Mouse (Mus musculus): ENCODE data around the gene Gcm1.
"Not testable (repeated sequence)": the region's sequence is repeated elsewhere in the genome, so short reads cannot be mapped to it uniquely, and the experiment has no call there.

Gcm1 gene

DNA sequence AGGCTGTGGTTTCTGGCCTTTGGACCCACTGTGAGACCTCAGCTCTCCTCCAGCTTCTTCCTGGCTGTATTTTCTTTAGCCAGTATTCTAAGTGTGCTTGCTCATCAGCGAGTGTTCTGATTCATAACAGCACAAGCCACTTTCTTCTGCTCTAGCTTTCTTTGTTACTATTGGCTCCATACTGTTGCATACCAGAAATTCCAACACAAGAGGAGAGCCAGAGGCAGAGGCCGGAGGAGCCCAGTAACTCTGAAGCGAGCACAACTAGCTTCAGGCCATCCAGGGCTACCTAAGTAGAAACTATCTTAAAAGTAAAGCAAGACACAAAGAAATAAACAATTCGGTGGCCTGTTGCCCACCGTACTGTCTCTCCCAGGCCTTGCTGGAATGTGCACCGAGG is 6.6 kb upstream of the Gcm1 start:
- no peak for DNase-seq (ENCODE audit: low read depth in 2 of 2, low spot score in 2 of 2)

GRCm38 (mm10) chr9:78046755-78047154 is 5.0 kb upstream of the Gcm1 start:
- DNase-seq (ENCODE audit: low read depth in 2 of 2, low spot score in 2 of 2): peak in 1 of 2 experiments; percentile 12

DNA sequence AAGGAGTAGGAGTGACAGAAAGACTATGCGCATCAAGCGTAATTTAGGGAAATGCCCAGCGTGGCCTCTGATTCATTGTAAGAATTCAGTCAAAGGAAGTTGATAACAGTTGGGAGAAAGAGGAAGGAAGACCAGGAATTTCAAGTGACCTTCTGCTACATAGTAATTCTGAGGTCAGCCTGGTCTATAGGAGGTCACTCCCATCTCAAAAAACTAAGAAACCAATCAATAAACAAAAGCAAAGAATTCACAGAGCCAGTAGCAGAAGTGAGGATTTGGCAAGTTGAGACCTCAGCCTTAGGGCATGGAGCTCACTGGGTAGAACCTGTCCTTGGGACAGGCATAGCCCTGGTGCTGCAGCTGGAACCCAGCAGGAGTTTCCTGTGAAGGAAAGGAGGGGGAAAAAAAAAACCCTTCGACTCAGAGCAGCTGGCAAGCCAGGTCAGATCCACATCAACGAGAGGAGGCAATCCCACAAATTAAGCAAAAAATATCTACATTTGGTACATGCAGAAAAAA is 1.2 kb upstream of the Gcm1 start:
- no peak for DNase-seq (ENCODE audit: low read depth in 2 of 2, low spot score in 2 of 2)

DNA sequence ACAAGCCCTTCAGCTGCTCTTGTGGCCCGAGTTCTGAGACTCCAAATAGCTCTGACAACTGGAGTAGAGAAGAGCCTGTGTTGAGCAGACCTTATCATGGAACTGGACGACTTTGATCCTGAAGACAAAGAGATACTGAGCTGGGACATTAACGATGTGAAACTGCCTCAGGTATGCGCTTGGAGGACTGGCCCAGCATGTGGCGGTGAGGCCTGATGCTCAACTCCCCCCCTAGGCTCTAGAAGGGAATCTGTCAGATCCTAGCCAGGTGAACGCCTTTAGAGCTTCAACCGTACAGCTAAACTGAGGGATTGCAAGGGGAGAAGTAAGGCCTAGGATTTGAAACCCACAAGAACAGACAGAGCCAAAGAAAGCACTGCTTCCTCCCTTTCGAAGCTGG is 2.1 kb downstream of the Gcm1 start:
- no peak for DNase-seq (ENCODE audit: low read depth in 2 of 2, low spot score in 2 of 2)

- DNase-seq (ENCODE audit: low read depth in 2 of 2, low spot score in 2 of 2): no peak
These were observed 2.6 kb downstream of the Gcm1 start for GRCm38 (mm10) chr9:78054298-78054697.

DNA sequence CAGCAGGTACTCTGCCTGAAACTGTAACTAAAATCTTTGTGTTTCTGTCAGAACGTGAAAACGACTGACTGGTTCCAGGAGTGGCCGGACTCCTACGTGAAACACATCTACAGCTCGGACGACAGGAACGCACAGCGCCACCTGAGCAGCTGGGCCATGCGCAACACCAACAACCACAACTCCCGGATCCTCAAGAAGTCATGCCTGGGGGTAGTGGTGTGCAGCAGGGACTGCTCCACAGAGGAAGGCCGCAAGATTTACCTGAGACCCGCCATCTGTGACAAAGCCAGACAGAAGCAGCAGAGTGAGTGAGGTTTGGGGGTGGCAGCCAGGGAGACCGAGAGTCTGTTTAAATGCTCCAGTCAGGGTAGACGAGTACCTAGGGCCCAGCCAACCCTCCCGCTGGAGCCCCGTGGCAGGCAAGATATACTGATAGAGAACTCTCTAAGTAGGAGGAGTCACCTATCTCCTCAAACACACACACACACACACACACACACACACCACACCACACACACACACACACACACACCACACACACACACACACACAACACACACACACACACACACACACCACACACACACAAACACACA is 7.9 kb downstream of the Gcm1 start:
- no peak for DNase-seq (ENCODE audit: low read depth in 2 of 2, low spot score in 2 of 2)

DNA sequence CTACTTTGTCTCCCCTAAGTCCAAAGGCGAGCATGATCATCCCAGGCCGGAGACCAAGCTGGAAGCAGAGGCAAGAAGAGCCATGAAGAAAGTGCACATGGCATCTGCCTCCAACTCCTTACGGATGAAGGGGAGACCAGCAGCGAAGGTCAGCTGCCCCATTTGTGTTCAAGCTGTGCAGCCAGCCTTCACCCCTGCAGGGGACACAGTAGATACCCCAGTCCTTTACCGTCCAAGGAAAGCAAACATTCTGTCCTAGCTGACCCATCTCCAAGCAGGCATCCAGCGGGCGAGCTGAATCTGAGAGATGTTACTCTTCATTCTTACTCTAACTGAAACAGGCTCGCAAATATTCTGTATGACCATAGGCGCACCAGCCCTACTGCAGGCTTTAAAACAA is 10.7 kb downstream of the Gcm1 start:
- no peak for DNase-seq (ENCODE audit: low read depth in 2 of 2, low spot score in 2 of 2)

- no peak for DNase-seq (ENCODE audit: low read depth in 2 of 2, low spot score in 2 of 2)
These were observed 12.4 kb downstream of the Gcm1 start for GRCm38 (mm10) chr9:78064121-78064520.

DNA sequence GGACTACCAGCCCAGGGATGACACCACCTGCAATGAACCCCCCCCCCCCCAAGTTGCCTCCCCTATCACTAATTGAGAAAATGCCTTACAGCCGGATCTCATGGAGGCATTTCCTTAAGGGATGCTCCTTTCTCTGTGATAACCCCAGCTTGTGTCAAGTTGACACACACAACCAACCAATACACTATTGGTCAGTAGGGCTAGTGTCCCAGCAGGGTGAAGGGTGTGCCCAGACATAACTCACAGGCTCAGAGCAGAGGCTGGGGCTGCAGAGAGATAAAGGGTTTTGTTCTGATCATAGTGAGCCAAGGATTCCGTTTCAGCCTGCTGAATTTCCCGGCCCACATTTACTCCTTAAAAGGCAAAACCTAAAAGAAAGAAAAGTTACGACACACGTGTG is 18.8 kb downstream of the Gcm1 start:
- no peak for DNase-seq (ENCODE audit: low read depth in 2 of 2, low spot score in 2 of 2)

DNA sequence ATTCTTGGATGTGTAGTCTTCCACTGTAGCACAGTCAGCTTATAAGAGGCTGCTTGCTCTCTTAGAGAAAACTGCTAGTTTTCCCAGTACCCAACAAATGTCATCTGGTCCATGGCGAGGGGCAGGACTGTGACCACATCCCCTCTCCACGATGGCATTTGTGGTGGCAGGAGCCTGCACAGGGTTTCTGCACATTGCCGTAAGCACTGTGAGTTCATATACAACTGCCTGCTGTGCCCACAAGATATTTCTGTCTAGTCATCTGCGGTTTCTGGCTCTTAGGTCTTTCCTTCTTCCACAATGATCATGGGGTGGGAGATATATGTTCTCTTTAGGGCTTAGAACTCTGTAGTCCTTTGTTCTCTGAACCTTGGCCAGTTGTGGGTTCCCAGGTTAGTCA is 19.9 kb downstream of the Gcm1 start:
- no peak for DNase-seq (ENCODE audit: low read depth in 2 of 2, low spot score in 2 of 2)

- not testable (repeated sequence) for DNase-seq (ENCODE audit: low read depth in 2 of 2, low spot score in 2 of 2)
These were observed 21.6 kb downstream of the Gcm1 start for GRCm38 (mm10) chr9:78073291-78073690.

DNA sequence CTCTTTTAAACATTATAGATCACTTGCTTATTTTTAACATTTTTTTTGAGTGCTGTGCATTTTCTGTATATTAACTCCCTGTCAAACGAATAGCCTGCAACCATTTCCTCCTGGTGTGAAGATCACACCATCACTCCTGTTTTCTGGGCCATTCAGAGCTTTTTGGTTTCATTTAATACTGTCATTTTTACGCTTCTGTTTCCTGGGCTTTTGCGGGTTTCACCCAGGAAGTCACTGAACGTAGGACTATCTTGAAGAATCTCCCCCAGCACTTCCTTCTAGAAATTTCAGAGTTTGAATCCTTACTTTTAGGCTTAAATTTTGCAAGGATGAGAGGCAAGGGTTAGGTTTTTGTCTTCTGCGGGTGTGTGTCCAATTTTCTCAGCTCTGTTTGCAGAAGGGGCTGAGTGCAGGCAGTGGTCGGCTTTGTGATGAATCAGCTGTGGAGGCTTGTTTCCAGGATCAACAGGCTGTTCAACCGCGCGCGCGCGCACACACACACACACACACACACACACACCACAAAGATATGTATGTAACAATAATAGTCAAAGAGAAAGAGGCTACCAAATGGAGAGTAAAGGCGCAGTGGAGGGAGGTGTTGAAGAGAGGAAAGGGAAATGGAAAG is 22.1 kb downstream of the Gcm1 start:
- DNase-seq (ENCODE audit: low read depth in 2 of 2, low spot score in 2 of 2): peak in 1 of 2 experiments; percentile 3

- no peak for DNase-seq (ENCODE audit: low read depth in 2 of 2, low spot score in 2 of 2)
These were observed 23.5 kb downstream of the Gcm1 start for GRCm38 (mm10) chr9:78075256-78075655.

DNA sequence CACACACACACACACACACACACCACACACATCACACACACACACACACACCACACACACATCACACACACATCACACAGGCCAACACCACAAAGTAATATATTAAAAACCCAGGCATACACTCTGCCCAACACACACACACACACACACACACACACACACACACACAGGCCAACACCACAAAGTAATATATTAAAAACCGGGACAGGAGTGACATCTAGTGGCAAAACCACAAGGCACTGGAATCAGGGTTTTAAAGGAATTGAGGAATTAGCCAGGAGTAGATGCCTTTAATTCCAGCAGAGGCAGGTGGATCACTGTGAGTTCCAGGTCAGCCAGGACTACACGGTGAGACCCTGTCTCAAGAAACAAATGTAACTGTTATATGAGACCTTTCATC is 26.5 kb downstream of the Gcm1 start:
- no peak for DNase-seq (ENCODE audit: low read depth in 2 of 2, low spot score in 2 of 2)

DNA sequence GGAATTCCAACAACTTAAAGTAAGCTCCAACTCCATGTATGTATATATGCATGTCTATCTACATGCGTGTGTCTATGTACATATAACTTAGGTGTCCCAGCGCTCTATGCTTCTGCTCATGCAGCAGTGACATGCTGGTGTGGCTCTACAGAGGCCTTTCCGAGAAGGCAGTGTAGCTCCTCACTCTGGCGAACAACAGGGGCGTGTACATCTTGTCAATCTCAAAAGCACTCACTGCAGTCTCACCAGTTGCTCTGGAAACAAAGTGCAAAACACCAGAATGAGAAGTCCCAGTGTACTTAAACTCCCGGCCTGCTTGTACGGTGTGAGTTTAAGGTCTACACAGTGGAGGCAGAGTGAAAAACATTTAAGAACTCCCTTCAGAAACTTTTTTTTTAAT is 30.1 kb downstream of the Gcm1 start:
- DNase-seq (ENCODE audit: low read depth in 2 of 2, low spot score in 2 of 2): no peak

DNA sequence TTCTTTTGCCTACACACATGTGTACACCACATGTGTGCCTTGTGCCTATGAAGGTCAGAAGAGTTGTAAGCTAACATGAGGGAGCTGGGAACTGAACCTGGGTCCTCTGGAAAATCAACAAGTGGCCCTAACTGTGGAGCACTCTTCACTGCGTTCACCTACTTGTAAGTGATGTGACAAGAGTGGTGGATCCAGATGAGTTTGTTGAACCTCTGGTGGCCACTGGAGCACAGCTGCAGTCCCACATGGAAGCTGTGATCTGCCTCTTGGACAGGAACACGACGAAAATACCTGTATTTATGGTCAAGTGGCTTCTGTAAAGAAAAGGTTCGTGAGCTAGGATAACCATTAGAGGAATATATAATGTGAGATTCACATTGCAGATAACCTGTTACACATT is 32.6 kb downstream of the Gcm1 start:
- no peak for DNase-seq (ENCODE audit: low read depth in 2 of 2, low spot score in 2 of 2)

- DNase-seq (ENCODE audit: low read depth in 2 of 2, low spot score in 2 of 2): no peak
These were observed 34.1 kb downstream of the Gcm1 start for GRCm38 (mm10) chr9:78085722-78086287.

DNA sequence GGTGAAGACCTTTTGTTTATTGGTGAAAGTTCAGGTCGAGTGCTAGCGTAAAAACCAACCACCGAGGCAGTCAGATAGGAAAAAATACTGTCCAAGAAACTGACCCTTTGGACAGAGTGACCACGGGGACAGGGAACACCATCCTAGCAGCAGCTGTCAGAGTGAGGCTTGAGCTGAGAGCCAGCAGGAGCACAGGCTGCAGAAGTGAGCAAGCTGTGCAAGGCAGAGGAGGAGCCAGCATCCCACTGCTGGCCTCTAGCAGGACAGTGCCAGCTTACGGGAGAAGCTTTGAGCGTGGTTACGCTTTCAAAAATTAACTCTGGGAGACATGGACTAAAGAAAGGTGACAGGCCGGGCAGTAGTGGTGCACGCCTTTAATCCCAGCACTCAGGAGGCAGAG is 36.0 kb downstream of the Gcm1 start:
- no peak for DNase-seq (ENCODE audit: low read depth in 2 of 2, low spot score in 2 of 2)

DNA sequence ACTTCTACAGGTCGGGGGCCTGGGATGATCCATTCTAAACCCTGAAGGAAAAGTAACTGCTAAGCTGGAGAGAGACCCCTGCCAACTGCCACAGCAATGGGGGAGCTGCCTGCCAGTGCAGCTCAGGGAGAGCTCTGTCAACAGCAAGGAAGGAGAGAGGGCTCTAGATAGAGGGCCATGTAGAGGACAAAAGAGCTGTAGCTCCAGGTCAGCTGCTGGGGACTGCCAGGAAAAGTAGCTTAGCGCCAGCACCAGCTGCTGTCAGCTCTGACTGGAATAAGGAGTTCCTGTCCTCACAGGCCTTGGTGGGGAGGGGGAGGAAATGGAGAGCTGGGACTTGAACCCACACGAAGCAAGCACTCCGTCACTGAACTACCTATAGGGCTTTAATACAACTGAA is 36.8 kb downstream of the Gcm1 start:
- DNase-seq (ENCODE audit: low read depth in 2 of 2, low spot score in 2 of 2): no peak

DNA sequence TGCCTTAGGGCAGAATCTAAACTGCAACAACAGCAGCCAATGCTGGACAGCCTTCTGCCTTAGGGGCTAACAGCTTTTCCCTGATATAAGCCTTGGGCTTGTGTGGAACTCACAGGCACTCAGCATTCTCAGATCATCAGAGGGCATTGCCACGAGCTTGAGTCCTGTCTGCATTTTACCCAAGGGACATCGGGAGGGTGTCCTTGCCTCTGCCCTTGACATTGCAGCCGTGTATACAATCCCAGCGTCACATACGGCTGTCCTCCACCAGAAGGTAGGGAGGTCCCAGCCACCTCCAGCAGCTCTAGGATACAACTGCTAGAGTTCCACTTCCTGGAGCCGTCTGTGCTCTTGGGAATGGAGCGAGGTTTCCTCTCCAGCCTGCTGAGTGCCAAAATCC is 37.2 kb downstream of the Gcm1 start:
- DNase-seq (ENCODE audit: low read depth in 2 of 2, low spot score in 2 of 2): no peak

GRCm38 (mm10) chr9:78089906-78090305 is 38.2 kb downstream of the Gcm1 start:
- no peak for DNase-seq (ENCODE audit: low read depth in 2 of 2, low spot score in 2 of 2)

GRCm38 (mm10) chr9:78090596-78090995 is 38.9 kb downstream of the Gcm1 start:
- no peak for DNase-seq (ENCODE audit: low read depth in 2 of 2, low spot score in 2 of 2)

DNA sequence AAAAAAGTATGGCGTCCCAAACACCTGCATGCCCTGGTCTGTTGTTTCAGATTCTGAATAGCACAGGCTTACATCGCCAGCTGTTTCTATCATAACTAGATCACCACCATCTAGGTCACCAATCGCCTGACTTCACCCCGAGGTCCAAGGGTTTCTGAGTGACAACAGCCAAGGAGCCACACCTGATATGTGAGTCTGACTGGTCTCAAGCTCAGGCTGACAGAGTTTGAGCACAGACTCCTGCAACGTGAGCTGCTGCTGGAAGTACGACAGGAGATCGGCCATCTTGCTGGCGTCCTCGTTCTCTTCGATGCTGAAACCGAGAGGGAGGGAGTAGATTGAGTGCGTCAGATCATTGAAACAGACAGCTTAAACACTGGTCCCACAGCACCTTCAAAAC is 44.0 kb downstream of the Gcm1 start:
- no peak for DNase-seq (ENCODE audit: low read depth in 2 of 2, low spot score in 2 of 2)

Data from CD8-positive naive resting alpha-beta T cell, adult 2 months (primary cell).